Mouse (Mus musculus): ENCODE results near the gene Flna. TPM values are rescaled to one million over a fixed set of nuclear protein-coding genes. Genes with fewer than 3 reads are reported as not detected.
"Not testable (repeated sequence)": the region's sequence is repeated elsewhere in the genome, so short reads cannot be mapped to it uniquely, and the experiment has no call there.

Gene Flna
- total RNA-seq, 1 experiment from 2014 or later: 1,056 TPM

DNA sequence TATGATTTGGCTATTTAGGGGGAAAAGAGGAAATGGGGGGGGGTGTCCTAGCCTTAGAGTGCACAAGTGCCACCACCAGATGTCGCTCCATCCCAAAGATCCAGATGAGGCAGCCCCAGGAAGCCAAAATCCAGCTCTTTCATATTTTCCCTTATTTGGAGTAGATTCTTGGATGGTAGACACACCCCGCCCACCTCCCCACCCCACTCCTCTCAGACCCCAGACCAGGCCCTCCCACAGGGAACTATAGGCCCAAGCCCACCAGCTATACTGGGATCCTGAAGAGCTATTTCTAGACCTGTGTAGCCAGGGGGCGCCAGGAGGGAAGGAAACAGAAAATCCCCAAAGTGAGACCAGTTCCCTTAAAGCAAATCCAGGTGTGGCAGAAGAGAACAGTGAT, 969 bp downstream of the Flna start:
- ATAC-seq (ENCODE audit: extremely low read depth, insufficient number of reproducible peaks, low FRiP score, poor library complexity, severe bottlenecking): no peak

DNA sequence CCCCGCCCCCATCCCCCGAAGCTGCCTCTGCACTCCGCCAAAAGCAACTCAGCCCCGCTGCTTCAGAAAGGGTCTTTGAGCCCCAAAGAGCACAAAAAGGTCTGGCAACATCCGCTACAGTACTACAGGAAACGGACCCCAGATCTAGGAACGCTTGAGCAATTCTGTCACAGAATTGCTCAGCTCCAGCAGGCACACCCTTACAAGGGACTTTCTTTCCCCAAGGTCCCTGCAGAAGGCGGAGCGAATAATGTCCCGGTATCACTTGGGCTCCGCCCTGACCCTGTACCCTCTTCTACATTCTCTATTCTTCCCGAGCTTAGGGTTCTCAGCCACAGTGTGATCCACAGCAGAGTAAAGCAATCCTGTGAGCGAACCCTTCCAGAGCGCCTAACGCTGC, 2.9 kb downstream of the Flna start:
- no peak for ATAC-seq (ENCODE audit: extremely low read depth, insufficient number of reproducible peaks, low FRiP score, poor library complexity, severe bottlenecking)

- peak; percentile 69 for ATAC-seq (ENCODE audit: extremely low read depth, insufficient number of reproducible peaks, low FRiP score, poor library complexity, severe bottlenecking)
These were observed 3.4 kb downstream of the Flna start for GRCm38 (mm10) chrX:74246213-74246681.

GRCm38 (mm10) chrX:74245687-74246086, 3.9 kb downstream of the Flna start:
- ATAC-seq (ENCODE audit: extremely low read depth, insufficient number of reproducible peaks, low FRiP score, poor library complexity, severe bottlenecking): peak; percentile 14; the same call in 1 of the 2 replicates

- ATAC-seq (ENCODE audit: extremely low read depth, insufficient number of reproducible peaks, low FRiP score, poor library complexity, severe bottlenecking): no peak
These were observed 4.5 kb downstream of the Flna start for GRCm38 (mm10) chrX:74245107-74245506.

DNA sequence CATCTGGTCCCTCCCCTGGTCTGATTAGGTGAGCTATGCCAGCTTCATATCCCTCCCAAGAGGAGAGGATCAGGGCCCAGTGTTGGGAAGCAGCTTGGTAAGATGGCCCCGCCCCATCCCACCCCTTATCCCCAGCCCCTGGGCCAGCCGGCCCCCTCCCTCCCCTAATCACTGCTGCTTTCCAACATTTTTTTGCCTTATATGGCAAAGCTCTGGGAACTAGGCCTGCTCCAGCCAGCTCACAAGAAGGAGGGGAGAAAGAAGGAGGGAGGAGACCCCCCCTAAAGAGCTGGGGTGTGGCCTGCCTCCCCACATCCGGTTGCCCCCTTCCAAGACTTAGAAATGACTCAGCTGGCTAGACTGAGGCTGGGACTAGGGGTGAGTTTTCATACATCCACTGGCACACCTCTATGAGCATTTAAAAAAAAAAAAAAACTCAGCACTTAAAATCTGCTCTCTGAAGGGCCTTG, 5.0 kb downstream of the Flna start:
- ATAC-seq (ENCODE audit: extremely low read depth, insufficient number of reproducible peaks, low FRiP score, poor library complexity, severe bottlenecking): no peak

- peak; percentile 74 for ATAC-seq (ENCODE audit: extremely low read depth, insufficient number of reproducible peaks, low FRiP score, poor library complexity, severe bottlenecking)
These were observed 5.8 kb downstream of the Flna start for GRCm38 (mm10) chrX:74243807-74244206.

GRCm38 (mm10) chrX:74243396-74243795, 6.2 kb downstream of the Flna start:
- ATAC-seq (ENCODE audit: extremely low read depth, insufficient number of reproducible peaks, low FRiP score, poor library complexity, severe bottlenecking): no peak

- no peak for ATAC-seq (ENCODE audit: extremely low read depth, insufficient number of reproducible peaks, low FRiP score, poor library complexity, severe bottlenecking)
These were observed 9.3 kb downstream of the Flna start for GRCm38 (mm10) chrX:74240332-74240731.

DNA sequence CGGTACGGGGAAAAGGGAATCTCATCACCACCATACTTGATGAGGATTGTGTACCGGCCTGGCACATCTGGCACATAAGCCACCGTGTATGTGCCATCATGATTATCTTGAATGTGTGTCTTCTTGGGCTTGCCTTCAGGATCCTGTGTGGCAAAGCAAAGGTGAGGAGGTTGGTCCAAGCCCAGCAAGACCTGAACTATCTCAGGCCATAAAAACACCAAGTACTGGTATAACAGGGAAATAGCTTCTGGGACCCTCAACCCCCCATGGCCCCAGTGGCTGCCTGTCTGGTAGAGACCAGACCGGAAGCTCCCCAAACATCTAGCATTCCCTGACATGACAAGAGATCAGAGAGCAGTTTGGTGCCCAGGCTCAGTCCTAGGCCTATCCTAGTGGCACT, 16.4 kb downstream of the Flna start:
- no peak for ATAC-seq (ENCODE audit: extremely low read depth, insufficient number of reproducible peaks, low FRiP score, poor library complexity, severe bottlenecking)

DNA sequence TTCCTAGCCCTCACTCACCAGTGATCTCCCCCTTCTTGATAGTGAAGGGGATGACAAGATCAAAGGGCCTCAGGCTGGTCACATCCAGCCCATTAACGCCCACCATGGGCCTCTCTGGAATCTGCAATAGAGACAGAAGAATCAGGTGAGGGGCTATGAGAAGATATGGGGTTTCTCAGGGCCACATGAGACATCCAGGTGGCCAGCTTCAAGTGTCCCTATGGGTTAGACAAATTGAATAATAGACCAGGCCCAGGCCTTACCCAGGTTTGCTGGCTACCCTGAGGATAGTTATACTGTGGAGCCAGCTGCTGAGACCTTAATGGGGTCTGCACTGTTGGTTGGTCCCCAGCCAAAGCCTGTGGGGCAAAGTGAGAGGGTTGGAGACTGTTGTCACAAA, 19.6 kb downstream of the Flna start:
- ATAC-seq (ENCODE audit: extremely low read depth, insufficient number of reproducible peaks, low FRiP score, poor library complexity, severe bottlenecking): no peak

- not testable (repeated sequence) for ATAC-seq (ENCODE audit: extremely low read depth, insufficient number of reproducible peaks, low FRiP score, poor library complexity, severe bottlenecking)
These were observed 29.5 kb downstream of the Flna start for GRCm38 (mm10) chrX:74220099-74220498.

DNA sequence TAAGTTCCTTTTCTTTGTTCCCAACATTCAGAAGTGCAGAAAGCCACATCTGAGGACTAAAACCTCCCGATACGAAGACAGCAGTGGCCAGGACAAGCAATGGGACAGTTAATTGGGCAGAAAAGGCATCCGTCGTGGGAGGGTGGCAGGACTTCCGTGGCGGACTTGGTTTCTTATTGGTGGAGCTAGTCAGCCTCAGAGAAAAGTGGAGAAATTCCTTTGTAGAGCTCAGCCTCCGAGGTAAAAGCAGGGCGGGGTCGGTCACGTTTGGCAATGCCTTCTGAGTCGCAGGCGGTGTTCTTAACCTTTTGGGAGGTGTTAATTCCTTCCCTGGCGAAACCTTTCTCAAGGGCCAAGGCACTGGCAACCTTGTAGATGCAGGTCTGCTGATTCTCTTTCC, 30.2 kb downstream of the Flna start:
- ATAC-seq (ENCODE audit: extremely low read depth, insufficient number of reproducible peaks, low FRiP score, poor library complexity, severe bottlenecking): no peak

DNA sequence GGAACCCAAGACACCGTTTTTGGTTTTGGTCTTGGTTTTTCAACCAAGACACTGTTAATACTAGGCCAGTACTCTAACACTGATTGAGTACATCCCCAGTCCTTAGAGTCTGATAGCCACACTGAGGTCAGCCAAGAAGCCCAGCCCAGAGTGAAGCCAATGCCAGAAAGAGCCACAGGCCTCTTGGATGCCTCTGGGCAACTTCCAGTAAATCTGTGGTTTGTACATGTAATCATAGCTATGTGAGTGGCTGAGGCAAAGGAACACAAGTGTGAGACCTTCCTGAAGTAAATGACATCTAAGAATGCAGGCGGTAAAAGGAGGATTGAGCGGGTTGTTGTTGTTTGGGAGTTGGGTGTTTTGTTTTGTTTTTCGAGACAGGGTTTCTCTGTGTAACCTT, 31.1 kb downstream of the Flna start:
- no peak for ATAC-seq (ENCODE audit: extremely low read depth, insufficient number of reproducible peaks, low FRiP score, poor library complexity, severe bottlenecking)

- ATAC-seq (ENCODE audit: extremely low read depth, insufficient number of reproducible peaks, low FRiP score, poor library complexity, severe bottlenecking): no peak
These were observed 46.1 kb downstream of the Flna start for GRCm38 (mm10) chrX:74203556-74203955.

DNA sequence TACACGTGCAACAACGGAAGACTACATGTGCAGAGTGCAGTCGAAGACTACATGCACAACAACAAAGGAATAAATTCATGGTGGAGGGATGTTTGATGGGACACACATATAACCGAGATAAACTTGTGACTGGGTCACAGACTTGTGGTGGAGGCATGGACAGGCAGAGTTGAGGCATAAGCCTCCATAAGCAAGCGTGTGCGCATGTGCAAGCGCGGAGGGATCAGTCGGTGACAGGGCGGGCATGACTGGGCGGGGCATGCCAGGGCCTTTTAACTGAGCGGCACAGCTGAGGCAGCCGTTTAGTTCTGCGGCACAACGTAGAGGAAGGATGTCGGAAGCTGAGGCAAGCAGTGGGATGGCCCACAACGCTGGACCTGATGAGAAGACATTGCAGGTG, 72.7 kb downstream of the Flna start, which contains the start of gene Tktl1:
Gene Tktl1 (plus strand): TSS at position 301 of the 400 bp plus-strand sequence.
- ATAC-seq (ENCODE audit: extremely low read depth, insufficient number of reproducible peaks, low FRiP score, poor library complexity, severe bottlenecking): no peak

Other genes starting within 250 kb of the Flna start
- 78.7 and 79.5 TPM in 2 replicates for gene Irak1, start 225.9 kb downstream of the Flna start, total RNA-seq (2017)
- not detected in 2 replicates for gene Opn1mw, start 122.4 kb downstream of the Flna start, total RNA-seq (2017)
- gene Mecp2, start 114.5 kb downstream of the Flna start, total RNA-seq (2017): 27.6 and 28.6 TPM in 2 replicates
- gene Tex28, start 82.0 kb downstream of the Flna start, total RNA-seq (2017): not detected in 2 replicates
- gene Tktl1, start 72.6 kb downstream of the Flna start, total RNA-seq (2017): 0.35 and 0.49 TPM in 2 replicates
- gene Emd, start 4.9 kb upstream of the Flna start, total RNA-seq (2017): 61.5 and 63.0 TPM in 2 replicates
- 816 and 927 TPM in 2 replicates for gene Rpl10, start 21.0 kb upstream of the Flna start, total RNA-seq (2017)
- gene Taz, start 32.1 kb upstream of the Flna start, total RNA-seq (2017): 124 and 125 TPM in 2 replicates
- 31.2 and 32.5 TPM in 2 replicates for gene Dnase1l1, start 32.5 kb upstream of the Flna start, total RNA-seq (2017)
- gene Atp6ap1, start 47.3 kb upstream of the Flna start, total RNA-seq (2017): 400 and 416 TPM in 2 replicates
- gene Gdi1, start 55.2 kb upstream of the Flna start, total RNA-seq (2017): 256 and 284 TPM in 2 replicates
- 85.7 and 97.0 TPM in 2 replicates for gene Fam50a, start 63.2 kb upstream of the Flna start, total RNA-seq (2017)
- gene Plxna3, start 79.2 kb upstream of the Flna start, total RNA-seq (2017): 2.9 and 3.4 TPM in 2 replicates
- 3.6 and 4.5 TPM in 2 replicates for gene Lage3, start 103.8 kb upstream of the Flna start, total RNA-seq (2017)
- 7.8 and 7.9 TPM in 2 replicates for gene Ubl4a, start 123.4 kb upstream of the Flna start, total RNA-seq (2017)
- 12.9 and 14.2 TPM in 2 replicates for gene Slc10a3, start 123.5 kb upstream of the Flna start, total RNA-seq (2017)
- 22.6 and 27.9 TPM in 2 replicates for gene Fam3a, start 143.5 kb upstream of the Flna start, total RNA-seq (2017)
- 48.4 and 59.4 TPM in 2 replicates for gene Ikbkg, start 143.5 kb upstream of the Flna start, total RNA-seq (2017)
- 95.0 and 103 TPM in 2 replicates for gene G6pdx, start 179.4 kb upstream of the Flna start, total RNA-seq (2017)
- not detected in 2 replicates for gene Gm6880, start 231.6 kb upstream of the Flna start, total RNA-seq (2017)

Measured in neutrophil, adult 5-6 weeks (primary cell).